Mouse (Mus musculus): ENCODE results near the gene Dyrk1a.

DNA sequence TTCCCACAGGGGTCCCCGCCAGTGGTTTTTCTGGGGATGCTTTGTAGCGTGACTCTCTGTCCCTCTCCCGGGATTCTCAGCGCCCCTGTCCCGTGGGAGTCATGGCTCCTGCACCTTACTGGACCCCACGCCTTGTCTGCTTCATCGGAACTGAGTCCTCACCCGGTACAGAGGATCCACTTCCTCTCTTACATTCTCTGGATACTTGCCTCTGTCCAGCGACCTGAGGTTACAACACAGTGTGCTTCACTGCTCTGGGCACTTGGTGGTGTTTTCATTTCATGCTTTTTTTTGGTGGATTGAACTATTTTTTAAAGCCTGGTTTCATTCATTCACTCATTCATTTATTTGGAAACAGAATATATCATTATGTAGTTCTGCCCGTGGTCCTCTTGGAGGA, 20.0 kb upstream of the Dyrk1a start:
- TF ChIP-seq CHD2 (IDR thresholded peaks at IDR 0.05; ENCODE audit: low read depth, low read length) (no peak), ZC3H11A (IDR thresholded peaks at IDR 0.05; ENCODE audit: borderline replicate concordance, low read depth, low read length) (no peak), HCFC1 (IDR thresholded peaks at IDR 0.05; ENCODE audit: borderline replicate concordance, insufficient read depth, low read length) (no peak), MAFK (IDR thresholded peaks at IDR 0.05; ENCODE audit: insufficient read depth, low read depth, low read length) (no peak)
